Comparison of ENCODE assay signal across 15 mouse cellular contexts in the genomic region with DNA sequence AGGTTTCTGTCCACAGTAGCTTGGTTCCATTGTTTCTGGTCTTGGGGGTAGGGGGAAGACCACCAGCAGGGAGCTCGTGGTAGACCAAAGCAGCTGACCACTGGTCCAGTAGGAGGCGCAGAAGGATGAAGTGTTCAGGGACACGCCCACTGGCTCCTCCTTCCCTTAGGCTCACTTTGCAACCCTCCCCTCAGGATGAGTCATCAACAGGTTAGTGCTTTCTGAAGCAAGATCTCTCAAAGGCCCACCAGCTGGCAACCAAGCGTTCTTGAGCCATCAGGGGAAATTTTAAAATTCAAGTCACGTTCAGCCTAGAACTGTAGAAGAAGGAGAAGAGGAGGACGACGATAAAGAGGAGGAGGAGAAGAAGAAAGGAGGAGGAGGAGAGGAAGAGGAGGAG. TPM values are rescaled to one million over a fixed set of nuclear protein-coding genes. Genes with fewer than 3 reads are reported as not detected.
DNase-seq lines count a peak whose midpoint lies in the region; ATAC-seq and TF ChIP-seq lines count a peak whose summit lies in the region.
"Had no signal": no experiment of that assay in that cellular context is flagged by ENCODE, and none has a peak within 500 bp of the region (broad histone marks: within the 10 kb centered on the region; RNA-seq: fewer than 3 reads in every experiment).

No protein-coding gene starts in this region.

- no peak overlapping the region for H3K27ac ChIP-seq in intestine, postnatal 0 days (ENCODE audit: low read depth, low read length)
- no peak overlapping the region for H3K27ac ChIP-seq in gastrocnemius, adult 2 months

- H3K27me3 ChIP-seq in G1E (ENCODE audit: insufficient read depth, low read length), result no peaks in the 10 kb centered on the region
- no peaks in the 10 kb centered on the region for H3K27me3 ChIP-seq in intestine, postnatal 0 days (replicated peaks; ENCODE audit: control insufficient read depth, insufficient read depth, low read length)
- H3K27me3 ChIP-seq: heart, embryonic 12.5 days had no signal

- peak; percentile 58; the same call in 1 of the 2 replicates for ATAC-seq in G1E (ENCODE audit: extremely low read depth, insufficient number of reproducible peaks, low FRiP score, poor library complexity, severe bottlenecking)
- ATAC-seq in intestine, postnatal 0 days, result no peak
- ATAC-seq: inflammation-experienced regulatory T-cells, adult 6 months had no signal

- 48% methylated on average over 7 of the region's 7 CpGs for WGBS in intestine, postnatal 0 days

- peaks cover 30% of the 10 kb centered on the region for H3K4me1 ChIP-seq in G1E (ENCODE audit: insufficient read depth, low read depth, low read length)
- no peaks in the 10 kb centered on the region for H3K4me1 ChIP-seq in intestine, postnatal 0 days (replicated peaks; ENCODE audit: control insufficient read depth, insufficient read depth, low read length)

- H3K9ac ChIP-seq in intestine, postnatal 0 days (ENCODE audit: low read depth, low read length), result no peak overlapping the region
- H3K9ac ChIP-seq: heart, embryonic 12.5 days had no signal

- no peaks in the 10 kb centered on the region for H3K36me3 ChIP-seq in G1E (replicated peaks)
- H3K36me3 ChIP-seq in intestine, postnatal 0 days (ENCODE audit: control insufficient read depth, insufficient read depth), result peaks cover 7% of the 10 kb centered on the region; the same call in 1 of the 2 replicates
- H3K36me3 ChIP-seq: heart, embryonic 12.5 days had no signal

- no peak for TF ChIP-seq CTCF in G1E (IDR thresholded peaks at IDR 0.05; ENCODE audit: low read depth, low read length)
- TF ChIP-seq CTCF in intestine, postnatal 0 days (IDR thresholded peaks at IDR 0.05; ENCODE audit: low read depth), result peak; percentile 64
- TF ChIP-seq CTCF in gastrocnemius, adult 2 months (IDR thresholded peaks at IDR 0.05), result no peak

- no peaks in the 10 kb centered on the region for H3K9me3 ChIP-seq in G1E (replicated peaks)
- H3K9me3 ChIP-seq in intestine, postnatal 0 days (ENCODE audit: control insufficient read depth), result no peaks in the 10 kb centered on the region
- H3K9me3 ChIP-seq: heart, embryonic 12.5 days had no signal

- peak; percentile 31 to 50 for DNase-seq in lung, adult 18-20 months
- no peak for DNase-seq in lung, postnatal 25 days (ENCODE audit: low spot score)
- no peak for DNase-seq in G1E (ENCODE audit: low spot score)
- no peak for DNase-seq in adrenal gland, postnatal 25 days
- no peak for DNase-seq in spleen, postnatal 14 days (ENCODE audit: low spot score in 2 of 2)
- no peak for DNase-seq in gastrocnemius, adult 2 months
- DNase-seq: gastrocnemius, postnatal 25 days; heart, postnatal 4 days; retina, postnatal 1 day; thymus, postnatal 4 days had no signal

- no peak overlapping the region for H3K4me2 ChIP-seq in intestine, postnatal 0 days (replicated peaks; ENCODE audit: low read depth)
- H3K4me2 ChIP-seq: heart, embryonic 12.5 days; liver, embryonic 11.5 days had no signal

- no peak overlapping the region for H3K4me3 ChIP-seq in G1E (ENCODE audit: low read depth, low read length)
- no peak overlapping the region for H3K4me3 ChIP-seq in intestine, postnatal 0 days (ENCODE audit: low read depth, low read length)
- no peak overlapping the region for H3K4me3 ChIP-seq in gastrocnemius, adult 2 months
- H3K4me3 ChIP-seq: heart, embryonic 12.5 days had no signal

- intact Hi-C loops in gastrocnemius, adult 2 months (cut with DNase I), result no loop called here

RNA-seq across cellular contexts. Expression of gene Chpt1, which starts 12.2 kb away (rescaled TPM):
- 11.4 and 28.1 TPM in 2 replicates for total RNA-seq in G1E (2014; fragmentation: Nextera tagmentation)
- 33.5 and 40.8 TPM in 2 replicates for total RNA-seq in G1E (2017)
- polyA plus RNA-seq in G1E (2012), result 9.3 and 13.2 TPM in 2 replicates
- polyA plus RNA-seq in intestine, postnatal 0 days (2015; fragmentation: Nextera tagmentation; extraction: Ambion mirVana), result 631 and 770 TPM in 2 replicates
- 269 and 271 TPM in 2 replicates for total RNA-seq in adrenal gland, postnatal 25 days (2021)
- total RNA-seq in gastrocnemius, adult 2 months (2021), result 100 to 1,000 TPM in 1 of 2 experiments, 10 to 100 TPM in 1; 85.2 to 129 TPM

RNA-seq across cellular contexts. Expression of gene Sycp3, which starts 32.3 kb away (rescaled TPM):
- total RNA-seq in G1E (2014; fragmentation: Nextera tagmentation) (not detected in 2 replicates), G1E (2017) (0.22 and 0.23 TPM in 2 replicates)
- polyA plus RNA-seq in G1E (2012), result not detected in 2 replicates
- 31.6 and 50.4 TPM in 2 replicates for polyA plus RNA-seq in intestine, postnatal 0 days (2015; fragmentation: Nextera tagmentation; extraction: Ambion mirVana)
- total RNA-seq in adrenal gland, postnatal 25 days (2021), result 0.94 and 2.8 TPM in 2 replicates
- not detected for total RNA-seq in gastrocnemius, adult 2 months (2021)
- total RNA-seq: gastrocnemius, postnatal 25 days; heart, postnatal 4 days had no signal
- polyA plus RNA-seq: inflammation-experienced regulatory T-cells, adult 6 months; liver, embryonic 11.5 days; neural tube, embryonic 14.5 days had no signal

Comparison
In these comparisons a context has a peak if more than half of its experiments do, and no peak if none do; other contexts are left out.
1. DNase-seq: peak in lung, adult 18-20 months (2 of 2); none in lung, postnatal 25 days (single experiment), G1E (single experiment), adrenal gland, postnatal 25 days (single experiment), spleen, postnatal 14 days (0 of 2) and gastrocnemius, adult 2 months (single experiment).